Mouse (Mus musculus): ENCODE data around the gene Olfr1257. TPM values are rescaled to one million over a fixed set of nuclear protein-coding genes. Genes with fewer than 3 reads are reported as not detected.

Gene Olfr1257
- polyA plus RNA-seq, 1 experiment = not detected

Other genes starting within 250 kb of the Olfr1257 start
- not detected for gene Olfr1249, start 243.5 kb upstream of the Olfr1257 start, polyA plus RNA-seq (2012; fragmentation: generic; extraction: Trizol)
- 0.04 TPM for gene Olfr1250, start 217.0 kb upstream of the Olfr1257 start, polyA plus RNA-seq (2012; fragmentation: generic; extraction: Trizol)
- 0.20 TPM for gene Olfr1251, start 206.5 kb upstream of the Olfr1257 start, polyA plus RNA-seq (2012; fragmentation: generic; extraction: Trizol)
- gene Olfr1252, start 153.4 kb upstream of the Olfr1257 start, polyA plus RNA-seq (2012; fragmentation: generic; extraction: Trizol) = not detected
- gene Olfr1253, start 121.3 kb upstream of the Olfr1257 start, polyA plus RNA-seq (2012; fragmentation: generic; extraction: Trizol) = not detected
- not detected for gene Olfr1254, start 84.8 kb upstream of the Olfr1257 start, polyA plus RNA-seq (2012; fragmentation: generic; extraction: Trizol)
- gene Olfr1255, start 66.4 kb upstream of the Olfr1257 start, polyA plus RNA-seq (2012; fragmentation: generic; extraction: Trizol) = not detected
- not detected for gene Olfr1256, start 36.9 kb upstream of the Olfr1257 start, polyA plus RNA-seq (2012; fragmentation: generic; extraction: Trizol)
- gene Olfr48, start 30.2 kb upstream of the Olfr1257 start, polyA plus RNA-seq (2012; fragmentation: generic; extraction: Trizol) = not detected
- gene Olfr1258, start 48.9 kb downstream of the Olfr1257 start, polyA plus RNA-seq (2012; fragmentation: generic; extraction: Trizol) = 0.17 TPM
- gene Olfr1259, start 70.2 kb downstream of the Olfr1257 start, polyA plus RNA-seq (2012; fragmentation: generic; extraction: Trizol) = 0.59 TPM
- 0.05 TPM for gene Olfr1260, start 95.9 kb downstream of the Olfr1257 start, polyA plus RNA-seq (2012; fragmentation: generic; extraction: Trizol)
- not detected for gene Olfr1261, start 112.8 kb downstream of the Olfr1257 start, polyA plus RNA-seq (2012; fragmentation: generic; extraction: Trizol)
- not detected for gene Olfr1262, start 121.7 kb downstream of the Olfr1257 start, polyA plus RNA-seq (2012; fragmentation: generic; extraction: Trizol)
- 0.02 TPM for gene Olfr1263, start 133.7 kb downstream of the Olfr1257 start, polyA plus RNA-seq (2012; fragmentation: generic; extraction: Trizol)
- gene Olfr1264, start 147.1 kb downstream of the Olfr1257 start, polyA plus RNA-seq (2012; fragmentation: generic; extraction: Trizol) = not detected
- gene Olfr1265, start 156.9 kb downstream of the Olfr1257 start, polyA plus RNA-seq (2012; fragmentation: generic; extraction: Trizol) = not detected
- gene Olfr140, start 185.2 kb downstream of the Olfr1257 start, polyA plus RNA-seq (2012; fragmentation: generic; extraction: Trizol) = not detected
- gene Olfr1269, start 243.0 kb downstream of the Olfr1257 start, polyA plus RNA-seq (2012; fragmentation: generic; extraction: Trizol) = not detected